Mouse (Mus musculus): Measurements from ENCODE around the gene Ush1g. TPM values are rescaled to one million over a fixed set of nuclear protein-coding genes. Genes with fewer than 3 reads are reported as not detected.

Ush1g gene
- total RNA-seq, 2 experiments from 2014 or later, result 0.16 to 0.45 TPM

GRCm38 (mm10) chr11:115335223-115335622, 13.4 kb upstream of the Ush1g start:
- DNase-seq (ENCODE audit: low spot score in 2 of 2), result no peak

- DNase-seq (ENCODE audit: low spot score in 2 of 2), result no peak
Observed at GRCm38 (mm10) chr11:115334531-115334930, 12.7 kb upstream of the Ush1g start, which contains the start of gene Otop3. TSS of gene Otop3 (plus strand) at chr11:115334731.

- no peak for DNase-seq (ENCODE audit: low spot score in 2 of 2)
Observed at GRCm38 (mm10) chr11:115329339-115329738, 7.5 kb upstream of the Ush1g start.

DNA sequence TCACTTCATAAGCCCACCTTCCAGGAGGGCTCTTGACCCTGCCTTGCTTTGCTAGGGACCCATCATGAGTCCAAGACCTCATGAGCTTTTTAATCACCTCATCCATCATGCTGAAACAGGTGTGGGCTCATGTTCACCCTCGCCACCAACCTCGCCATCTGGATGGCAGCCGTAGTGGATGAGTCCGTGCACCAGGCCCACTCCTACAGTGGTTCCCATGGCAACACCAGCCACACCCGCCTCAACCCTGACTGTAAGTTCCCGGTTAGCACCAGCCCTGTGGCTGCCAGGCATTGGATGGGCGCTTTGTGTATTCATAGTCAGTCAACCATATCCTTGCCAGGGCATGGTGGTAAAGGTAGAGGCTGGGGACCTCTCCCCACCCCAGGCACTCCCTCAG, 4.9 kb upstream of the Ush1g start:
- DNase-seq (ENCODE audit: low spot score in 2 of 2), result no peak

DNA sequence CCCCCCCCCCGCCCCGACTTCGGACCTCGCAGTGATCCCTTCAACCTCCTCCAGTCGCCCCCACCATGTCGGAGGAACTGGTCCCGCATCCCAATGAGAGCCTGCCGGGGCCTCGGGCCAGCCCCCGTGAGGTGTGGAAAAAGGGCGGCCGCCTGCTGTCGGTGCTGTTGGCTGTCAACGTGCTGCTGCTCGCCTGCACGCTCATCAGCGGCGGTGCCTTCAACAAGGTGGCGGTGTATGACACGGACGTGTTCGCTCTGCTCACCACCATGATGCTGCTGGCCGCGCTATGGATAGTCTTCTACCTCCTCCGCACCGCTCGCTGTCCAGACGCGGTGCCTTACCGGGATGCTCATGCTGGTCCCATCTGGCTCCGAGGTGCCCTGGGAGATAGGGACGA, 1.5 kb upstream of the Ush1g start:
- DNase-seq (ENCODE audit: low spot score in 2 of 2), result no peak

- no peak for DNase-seq (ENCODE audit: low spot score in 2 of 2)
Observed at GRCm38 (mm10) chr11:115319704-115320383, 2.0 kb downstream of the Ush1g start.

- no peak for DNase-seq (ENCODE audit: low spot score in 2 of 2)
Observed at GRCm38 (mm10) chr11:115318245-115319027, 3.4 kb downstream of the Ush1g start.

DNA sequence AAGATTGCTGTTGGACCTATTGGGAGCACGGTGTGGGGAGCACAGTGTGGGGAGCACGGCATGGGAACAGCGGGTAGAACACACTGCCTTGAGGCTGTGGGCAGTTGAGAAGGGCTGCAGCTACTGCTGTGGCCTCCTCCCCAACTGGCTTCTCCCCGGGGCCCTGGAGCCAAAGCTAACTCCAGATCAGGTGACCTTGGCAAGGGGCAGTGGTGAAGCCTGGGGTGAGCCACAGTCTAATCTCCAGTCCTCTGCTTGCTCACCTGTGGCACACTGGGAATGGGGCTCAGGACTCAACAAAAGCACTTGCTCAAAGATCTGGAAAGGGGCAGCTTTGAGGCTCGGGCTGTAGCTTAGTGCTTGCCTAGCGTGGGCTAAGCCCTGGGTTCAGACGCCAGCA, 4.6 kb downstream of the Ush1g start:
- no peak for DNase-seq (ENCODE audit: low spot score in 2 of 2)

GRCm38 (mm10) chr11:115314249-115314648, 7.6 kb downstream of the Ush1g start:
- no peak for DNase-seq (ENCODE audit: low spot score in 2 of 2)

- no peak for DNase-seq (ENCODE audit: low spot score in 2 of 2)
Observed at GRCm38 (mm10) chr11:115308781-115309180, 13.1 kb downstream of the Ush1g start.

DNA sequence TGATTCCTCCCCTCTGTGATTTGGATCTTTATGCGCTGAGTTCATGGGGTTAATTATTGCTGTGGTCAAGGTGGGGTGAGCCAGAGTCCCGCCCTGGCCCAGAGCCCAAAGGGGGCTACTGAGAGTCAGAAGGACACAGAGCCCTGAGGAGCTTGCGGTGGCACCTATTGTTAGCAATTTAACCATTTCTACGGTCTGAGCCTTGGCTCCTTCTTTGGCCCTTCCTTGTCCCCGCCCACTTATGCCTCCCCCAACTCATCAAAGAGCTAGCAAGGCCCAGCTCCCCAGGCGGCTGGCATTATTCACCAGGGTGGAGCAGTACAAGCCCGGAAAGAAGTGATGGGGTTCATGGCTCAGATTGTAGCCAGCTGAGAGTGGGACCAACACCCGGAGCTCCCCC, 15.0 kb downstream of the Ush1g start, which contains the start of gene Otop2:
Gene Otop2 (plus strand): TSS at position 301 of the 400 bp plus-strand sequence.
- DNase-seq (ENCODE audit: low spot score in 2 of 2), result no peak

- no peak for DNase-seq (ENCODE audit: low spot score in 2 of 2)
Observed at GRCm38 (mm10) chr11:115303167-115303566, 18.7 kb downstream of the Ush1g start.

DNA sequence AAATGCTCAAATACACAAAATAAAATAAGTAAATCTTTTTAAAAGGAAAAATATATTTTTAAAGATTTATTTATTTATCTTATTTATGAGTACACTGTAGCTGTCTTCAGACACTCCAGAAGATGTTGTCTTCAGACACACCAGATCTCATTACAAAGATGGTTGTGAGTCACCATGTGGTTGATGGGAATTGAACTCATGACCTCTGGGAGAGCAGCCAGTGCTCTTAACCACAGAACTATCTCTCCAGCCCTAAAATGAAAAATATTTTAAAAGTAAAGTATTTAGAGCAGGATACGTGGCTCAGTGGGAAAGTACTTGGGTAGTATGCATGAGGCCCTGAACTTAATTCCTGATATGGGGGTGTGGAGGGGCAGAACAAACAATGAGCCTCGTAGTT, 20.5 kb downstream of the Ush1g start:
- no peak for DNase-seq (ENCODE audit: low spot score in 2 of 2)

DNA sequence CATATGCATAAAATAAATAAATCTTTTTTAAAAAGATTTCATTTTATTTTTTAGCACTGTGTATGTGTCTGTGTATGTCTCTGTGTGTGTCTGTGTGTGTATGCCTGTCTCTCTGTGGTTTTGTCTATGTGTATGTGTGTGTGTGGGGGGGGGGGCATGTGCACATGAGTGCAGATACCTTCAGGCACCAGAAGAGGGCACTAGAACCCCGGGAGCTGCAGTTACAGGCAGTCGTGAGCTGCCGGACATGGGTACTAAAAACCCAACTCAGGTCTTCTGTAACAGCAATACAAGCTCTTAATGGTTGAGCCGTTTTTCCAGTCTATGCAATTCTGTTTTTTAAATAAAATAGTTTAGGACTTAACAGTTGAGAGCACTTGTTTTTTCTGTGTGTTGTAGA, 21.1 kb downstream of the Ush1g start:
- no peak for DNase-seq (ENCODE audit: low spot score in 2 of 2)

DNA sequence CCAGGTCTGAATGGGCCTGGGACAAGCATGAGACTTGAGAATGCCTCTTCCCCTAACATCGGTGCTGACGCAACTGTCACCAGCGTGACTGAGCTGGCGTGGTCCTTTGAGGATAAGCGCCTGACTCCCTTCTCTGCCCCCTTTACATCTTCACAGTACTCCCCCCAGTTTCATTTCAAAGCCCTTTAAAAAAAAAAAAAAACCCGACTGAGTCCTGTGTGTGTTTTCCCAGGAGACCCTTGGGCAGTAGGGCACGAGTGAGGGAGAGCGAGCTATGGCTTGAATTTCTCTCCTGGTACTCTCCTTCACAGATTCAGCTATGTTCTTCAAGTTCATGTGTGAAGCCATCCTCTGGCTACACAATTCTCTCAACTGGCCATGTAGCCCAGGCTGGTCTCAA, 23.7 kb downstream of the Ush1g start:
- DNase-seq (ENCODE audit: low spot score in 2 of 2), result no peak

- DNase-seq (ENCODE audit: low spot score in 2 of 2), result peak; percentile 54 to 55
Observed at GRCm38 (mm10) chr11:115297214-115297826, 24.5 kb downstream of the Ush1g start, which contains the start of gene Fads6. TSS of gene Fads6 (minus strand) at chr11:115297663.

GRCm38 (mm10) chr11:115296471-115297210, 25.2 kb downstream of the Ush1g start:
- DNase-seq (ENCODE audit: low spot score in 2 of 2), result no peak

DNA sequence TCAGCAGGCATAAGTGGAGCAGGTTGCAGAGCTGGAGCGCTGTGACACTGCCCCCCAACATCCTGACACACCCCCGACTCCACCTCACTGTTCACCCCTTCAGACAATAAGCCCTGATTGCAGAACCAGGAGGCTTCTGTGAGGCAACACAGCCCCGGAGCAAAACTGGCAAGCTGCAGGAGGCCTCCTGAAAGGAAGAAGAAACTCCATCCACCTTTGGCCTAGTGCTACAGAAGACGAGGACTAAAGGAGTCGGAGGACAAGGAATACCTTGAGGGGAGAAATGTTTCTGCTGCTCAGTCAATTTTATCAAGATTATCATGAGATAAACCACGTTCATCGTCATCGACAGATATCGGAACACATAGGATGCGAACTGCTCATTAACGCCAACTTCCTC, 25.9 kb downstream of the Ush1g start:
- DNase-seq (ENCODE audit: low spot score in 2 of 2), result no peak

DNA sequence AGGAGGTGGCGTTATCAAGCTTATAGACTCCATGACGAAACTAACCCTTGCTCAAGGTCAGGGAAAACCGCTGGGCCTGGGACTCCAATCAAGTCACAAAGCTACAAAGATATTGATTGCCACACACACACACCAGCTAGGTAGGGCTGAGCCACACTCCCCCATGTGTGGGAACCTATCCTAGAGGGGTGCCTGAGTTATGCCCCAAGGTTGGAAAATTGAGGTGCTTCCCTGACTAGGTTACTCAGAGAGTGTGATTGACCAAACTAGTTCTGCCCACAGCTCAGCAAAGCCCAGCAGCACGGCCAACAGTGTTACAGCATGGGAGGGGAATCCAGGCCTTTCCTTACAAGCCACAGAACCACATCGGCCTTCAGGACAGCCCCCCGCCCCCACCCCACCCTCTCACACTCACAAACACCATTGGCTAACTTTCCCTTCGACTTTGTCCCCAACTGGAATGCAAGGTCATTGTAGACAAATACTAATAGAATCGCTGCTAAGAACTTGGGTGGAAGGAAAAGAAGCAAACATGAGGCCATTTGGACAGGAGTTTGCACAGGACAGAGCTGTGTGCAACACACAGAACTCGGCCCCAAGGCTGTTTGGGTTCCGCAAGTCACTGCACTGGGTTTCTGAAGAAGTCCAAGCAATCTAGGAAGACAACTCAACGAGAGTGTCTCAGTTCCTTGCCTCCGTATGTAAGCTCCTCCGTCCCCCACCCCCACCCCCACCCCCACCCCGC, 29.0 kb downstream of the Ush1g start:
- no peak for DNase-seq (ENCODE audit: low spot score in 2 of 2)

- no peak for DNase-seq (ENCODE audit: low spot score in 2 of 2)
Observed at GRCm38 (mm10) chr11:115291503-115291902, 30.3 kb downstream of the Ush1g start.

DNA sequence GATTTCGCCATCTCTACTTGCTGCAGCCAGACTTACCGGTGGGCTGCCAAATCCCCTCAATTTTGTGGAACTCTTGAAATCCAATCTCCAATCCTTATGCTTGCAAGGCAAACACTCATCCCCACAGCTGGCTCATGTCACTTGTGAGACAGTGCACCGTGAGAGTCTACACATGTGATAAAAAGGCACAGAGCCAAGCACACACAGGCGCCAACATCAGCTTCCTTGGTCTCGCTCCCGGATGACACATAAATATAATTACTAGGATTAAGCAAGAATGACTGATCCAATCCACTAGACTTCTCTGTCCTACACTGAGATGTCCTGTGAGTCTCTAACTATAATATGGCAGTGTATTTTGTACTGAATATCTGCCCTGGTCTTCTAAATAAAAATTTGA, 30.9 kb downstream of the Ush1g start:
- no peak for DNase-seq (ENCODE audit: low spot score in 2 of 2)
